Mouse (Mus musculus) megakaryocyte, embryonic 14.5 days (primary cell): Measurements from ENCODE around the gene Htr5b.

Experiments
- FLI1 ChIP-seq: IDR thresholded peaks from 2 replicates; pipeline ENCODE4 v1.6.1; 2012; ENCODE audit warnings: low read length, inconsistent platforms, mixed read lengths
- GATA1 ChIP-seq: IDR thresholded peaks from 3 replicates; pipeline ENCODE4 v1.6.1; 2012; ENCODE audit warnings: mixed read lengths, low read length, inconsistent platforms, borderline replicate concordance

- TF ChIP-seq GATA1 (no peak), FLI1 (no peak)
These were observed 1.2 kb downstream of the Htr5b start for GRCm38 (mm10) chr1:121527061-121527460.
